Mouse (Mus musculus): ENCODE results near the gene Hsdl1. TPM values are rescaled to one million over a fixed set of nuclear protein-coding genes. Genes with fewer than 3 reads are reported as not detected.

Gene Hsdl1
- polyA plus RNA-seq (2012; ENCODE audit: insufficient read depth, insufficient read length, missing spikeins), result 7.8 and 9.6 TPM in 2 replicates

DNA sequence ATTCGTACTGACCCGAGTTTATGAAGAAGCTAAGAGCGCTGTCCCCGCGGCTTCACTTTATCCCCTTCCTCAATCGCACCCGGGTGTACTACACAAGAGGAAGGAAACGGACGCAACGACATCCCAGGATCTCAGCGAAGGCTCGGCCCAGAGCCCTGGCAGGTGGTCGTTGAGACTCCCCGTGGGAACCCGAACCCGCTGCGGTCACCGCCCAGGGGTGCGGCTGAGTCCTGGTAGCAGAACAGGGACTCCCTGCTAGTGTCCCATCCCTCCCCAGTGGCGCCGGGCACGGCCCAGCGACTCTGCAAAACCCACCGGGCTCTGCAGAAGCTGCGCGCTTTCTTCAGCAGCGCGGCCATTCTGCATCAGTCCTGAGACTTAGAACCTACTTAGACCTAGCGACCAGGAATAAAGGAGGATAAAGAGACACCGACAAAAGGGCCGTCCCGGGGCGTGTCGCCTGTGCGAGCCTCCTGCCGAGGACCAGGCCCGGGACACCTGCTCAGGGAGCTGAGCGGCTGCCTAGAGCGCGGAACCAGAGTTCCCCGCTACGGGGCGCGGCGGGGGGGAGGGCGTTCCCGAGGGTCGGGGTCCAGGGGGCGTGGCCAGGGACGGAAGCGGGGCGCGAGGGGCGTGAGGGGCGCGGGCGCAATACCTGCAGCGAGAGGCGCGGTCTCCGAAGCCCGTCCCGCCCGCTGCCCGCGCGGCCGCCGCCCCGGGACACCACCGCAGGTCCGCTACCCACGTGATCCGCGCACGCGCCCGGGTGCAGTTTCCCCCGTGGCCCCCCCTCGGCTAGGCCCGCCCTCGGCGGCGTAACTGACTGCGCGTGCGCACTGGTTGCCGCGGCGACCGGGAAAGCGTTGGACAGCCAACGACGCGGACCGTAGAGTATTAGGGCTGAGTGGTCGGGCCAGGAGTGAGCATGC is at the start of gene Hsdl1, which contains the start of gene Dnaaf1:
TSS of gene Hsdl1 (minus strand) at position 747 of the 929 bp plus-strand sequence.
TSS of gene Dnaaf1 (plus strand) at position 799 of the 929 bp plus-strand sequence.
- Histone ChIP-seq H3K4me1 (ENCODE audit: control insufficient read depth, insufficient read depth, insufficient read length, low read length) (no peaks in the 10 kb centered on the region), H3K4me3 (ENCODE audit: insufficient read depth, low read depth, low read length) (peak within 1 kb of the TSS; percentile 96), H3K27ac (replicated peaks; ENCODE audit: low read depth, low read length) (no peak within 1 kb of the TSS)

DNA sequence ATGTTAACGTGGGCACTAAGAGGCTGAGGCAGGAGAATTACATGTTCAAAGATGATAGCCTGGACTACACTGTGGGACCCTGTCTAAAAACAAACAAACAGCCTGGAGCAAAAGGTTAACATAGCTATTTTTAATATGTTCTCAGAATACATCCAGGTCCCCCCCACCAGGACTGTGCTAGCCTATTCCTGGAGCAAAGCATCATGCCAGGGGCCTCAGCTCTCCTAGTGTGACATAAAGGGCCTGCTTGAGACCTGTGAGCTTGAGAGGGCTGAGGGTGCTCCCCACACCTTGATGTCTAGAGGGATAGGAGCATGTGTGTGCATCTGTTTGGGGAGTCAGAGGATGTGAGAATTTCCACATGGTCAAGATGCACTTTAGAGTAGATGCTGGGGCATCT is 48.8 kb upstream of the Hsdl1 start:
- Histone ChIP-seq H3K4me1 (ENCODE audit: control insufficient read depth, insufficient read depth, insufficient read length, low read length) (no peaks in the 10 kb centered on the region), H3K4me3 (ENCODE audit: insufficient read depth, low read depth, low read length) (no peak overlapping the region), H3K27ac (replicated peaks; ENCODE audit: low read depth, low read length) (no peak overlapping the region)

GRCm38 (mm10) chr8:119623061-119623460 is 48.1 kb upstream of the Hsdl1 start:
- no peak overlapping the region for H3K27ac ChIP-seq (replicated peaks; ENCODE audit: low read depth, low read length)
- no peaks in the 10 kb centered on the region for H3K4me1 ChIP-seq (ENCODE audit: control insufficient read depth, insufficient read depth, insufficient read length, low read length)

GRCm38 (mm10) chr8:119622555-119622954 is 47.6 kb upstream of the Hsdl1 start:
- no peak overlapping the region for H3K4me3 ChIP-seq (ENCODE audit: insufficient read depth, low read depth, low read length)

More at GRCm38 (mm10) chr8:119623061-119623460, 48.1 kb upstream of the Hsdl1 start:
- no peak overlapping the region for H3K4me3 ChIP-seq (ENCODE audit: insufficient read depth, low read depth, low read length)

GRCm38 (mm10) chr8:119620848-119621465 is 46.0 kb upstream of the Hsdl1 start:
- no peak overlapping the region for H3K4me3 ChIP-seq (ENCODE audit: insufficient read depth, low read depth, low read length)
- H3K27ac ChIP-seq (replicated peaks; ENCODE audit: low read depth, low read length), result no peak overlapping the region
- H3K4me1 ChIP-seq (ENCODE audit: control insufficient read depth, insufficient read depth, insufficient read length, low read length), result peaks cover 9% of the 10 kb centered on the region

More at GRCm38 (mm10) chr8:119622555-119622954, 47.6 kb upstream of the Hsdl1 start:
- H3K4me1 ChIP-seq (ENCODE audit: control insufficient read depth, insufficient read depth, insufficient read length, low read length), result no peaks in the 10 kb centered on the region
- H3K27ac ChIP-seq (replicated peaks; ENCODE audit: low read depth, low read length), result no peak overlapping the region

DNA sequence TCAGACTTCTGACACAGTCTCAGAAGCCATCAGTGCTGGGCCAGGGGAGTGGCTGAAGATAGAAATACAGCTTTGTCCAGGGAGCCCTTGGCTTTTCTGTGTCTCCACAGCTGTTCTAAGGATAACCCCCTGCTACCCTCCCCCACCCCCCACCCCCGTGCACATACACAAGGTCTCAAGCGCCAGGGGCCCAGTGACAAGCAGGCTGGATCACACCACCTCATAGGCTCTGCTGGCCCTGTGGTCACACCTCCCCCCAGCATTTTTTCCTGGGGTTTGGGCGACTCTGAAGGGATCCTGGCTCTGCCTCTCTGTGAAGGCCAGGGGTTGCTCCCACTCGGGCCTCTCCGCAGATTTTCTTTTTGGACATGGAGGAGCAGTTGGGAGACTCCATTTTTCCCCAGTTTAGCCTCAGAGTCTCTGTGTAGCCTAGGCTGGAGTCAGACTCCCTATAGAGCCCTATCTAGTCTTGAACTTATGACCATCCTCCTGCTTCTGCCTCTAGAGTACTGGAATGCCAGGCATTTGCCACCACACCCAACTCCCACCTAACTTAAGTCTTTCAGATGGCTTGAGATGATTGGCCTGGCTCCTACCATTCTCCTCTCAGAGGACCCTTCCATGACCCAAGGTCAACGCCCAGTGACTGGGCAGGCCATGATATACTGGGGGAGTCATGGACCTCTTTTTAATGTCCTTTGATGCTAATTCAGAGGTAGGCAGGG is 45.3 kb upstream of the Hsdl1 start:
- peaks cover 9% of the 10 kb centered on the region for H3K4me1 ChIP-seq (ENCODE audit: control insufficient read depth, insufficient read depth, insufficient read length, low read length)
- no peak overlapping the region for H3K27ac ChIP-seq (replicated peaks; ENCODE audit: low read depth, low read length)
- no peak overlapping the region for H3K4me3 ChIP-seq (ENCODE audit: insufficient read depth, low read depth, low read length)

GRCm38 (mm10) chr8:119618887-119619286 is 43.9 kb upstream of the Hsdl1 start:
- H3K4me1 ChIP-seq (ENCODE audit: control insufficient read depth, insufficient read depth, insufficient read length, low read length), result peaks cover 9% of the 10 kb centered on the region
- no peak overlapping the region for H3K27ac ChIP-seq (replicated peaks; ENCODE audit: low read depth, low read length)
- H3K4me3 ChIP-seq (ENCODE audit: insufficient read depth, low read depth, low read length), result no peak overlapping the region

DNA sequence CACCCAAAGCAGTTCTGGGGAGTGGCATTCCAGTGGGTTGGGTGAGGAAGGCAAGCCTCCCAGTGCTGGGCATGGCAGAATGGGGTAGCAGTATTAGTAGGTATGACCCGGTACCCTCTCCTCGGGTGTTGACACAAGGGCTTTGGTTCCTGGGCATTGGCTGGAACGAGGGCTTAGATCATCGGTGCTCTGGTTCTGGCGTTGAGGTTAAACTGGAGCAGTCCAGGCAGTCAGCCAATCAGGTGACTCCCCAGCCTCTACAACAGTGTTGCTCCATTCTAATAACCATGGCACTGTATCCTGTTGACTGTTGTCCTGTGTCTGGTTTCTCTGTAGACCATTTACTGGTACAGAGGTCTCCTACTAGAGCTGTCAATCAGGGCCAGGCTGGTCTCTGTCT is 42.6 kb upstream of the Hsdl1 start:
- H3K4me1 ChIP-seq (ENCODE audit: control insufficient read depth, insufficient read depth, insufficient read length, low read length), result peaks cover 9% of the 10 kb centered on the region
- H3K27ac ChIP-seq (replicated peaks; ENCODE audit: low read depth, low read length), result peak overlapping the region; percentile 88
- H3K4me3 ChIP-seq (ENCODE audit: insufficient read depth, low read depth, low read length), result no peak overlapping the region

DNA sequence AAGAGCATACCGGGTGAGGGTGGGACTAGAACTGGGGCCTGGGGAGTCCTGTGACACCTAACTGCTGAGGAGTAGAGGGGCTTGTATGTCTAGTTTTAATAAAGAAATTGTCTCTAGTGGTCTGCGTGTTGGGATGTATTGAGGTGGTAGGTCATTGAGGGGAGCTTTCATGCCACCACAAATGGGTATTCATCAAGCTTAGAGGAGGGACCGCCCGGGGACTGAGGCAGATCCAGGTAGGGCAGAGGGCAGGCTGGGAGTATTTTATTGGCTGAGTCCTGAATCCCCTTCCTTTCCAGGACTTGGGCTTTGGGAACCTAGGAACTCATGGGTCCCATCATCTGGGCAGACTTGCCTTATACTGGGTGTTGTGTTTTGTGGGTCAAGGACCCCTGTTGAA is 41.8 kb upstream of the Hsdl1 start:
- peaks cover 9% of the 10 kb centered on the region for H3K4me1 ChIP-seq (ENCODE audit: control insufficient read depth, insufficient read depth, insufficient read length, low read length)
- 0 out of 2 replicates have a peak overlapping the region, but pooled peaks have one; percentile 88 for H3K27ac ChIP-seq (replicated peaks; ENCODE audit: low read depth, low read length)
- H3K4me3 ChIP-seq (ENCODE audit: insufficient read depth, low read depth, low read length), result no peak overlapping the region

DNA sequence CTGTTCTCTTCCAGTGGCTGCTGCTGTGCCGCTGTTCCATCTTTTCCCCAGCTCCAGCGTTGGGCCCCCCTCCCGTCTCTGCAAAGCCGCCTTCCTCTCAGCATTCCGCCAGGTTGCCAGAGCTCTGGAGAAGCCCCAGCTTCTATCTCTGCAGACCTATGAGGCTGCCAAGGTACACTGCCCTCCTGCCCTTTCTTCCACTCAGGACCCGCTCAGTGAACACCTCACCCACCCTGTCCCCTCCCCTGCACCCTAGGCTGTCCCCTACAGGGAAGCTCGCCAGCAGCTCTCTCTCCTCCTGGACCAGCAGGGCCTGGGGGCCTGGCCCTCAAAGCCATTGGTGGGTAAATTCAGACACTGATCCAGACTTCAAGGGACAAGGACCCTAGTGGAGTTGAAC is 41.4 kb upstream of the Hsdl1 start:
- Histone ChIP-seq H3K4me3 (ENCODE audit: insufficient read depth, low read depth, low read length) (no peak overlapping the region), H3K4me1 (ENCODE audit: control insufficient read depth, insufficient read depth, insufficient read length, low read length) (peaks cover 9% of the 10 kb centered on the region), H3K27ac (replicated peaks; ENCODE audit: low read depth, low read length) (no peak overlapping the region)

GRCm38 (mm10) chr8:119615096-119615495 is 40.1 kb upstream of the Hsdl1 start:
- H3K4me1 ChIP-seq (ENCODE audit: control insufficient read depth, insufficient read depth, insufficient read length, low read length), result peaks cover 9% of the 10 kb centered on the region
- H3K27ac ChIP-seq (replicated peaks; ENCODE audit: low read depth, low read length), result no peak overlapping the region
- no peak overlapping the region for H3K4me3 ChIP-seq (ENCODE audit: insufficient read depth, low read depth, low read length)

DNA sequence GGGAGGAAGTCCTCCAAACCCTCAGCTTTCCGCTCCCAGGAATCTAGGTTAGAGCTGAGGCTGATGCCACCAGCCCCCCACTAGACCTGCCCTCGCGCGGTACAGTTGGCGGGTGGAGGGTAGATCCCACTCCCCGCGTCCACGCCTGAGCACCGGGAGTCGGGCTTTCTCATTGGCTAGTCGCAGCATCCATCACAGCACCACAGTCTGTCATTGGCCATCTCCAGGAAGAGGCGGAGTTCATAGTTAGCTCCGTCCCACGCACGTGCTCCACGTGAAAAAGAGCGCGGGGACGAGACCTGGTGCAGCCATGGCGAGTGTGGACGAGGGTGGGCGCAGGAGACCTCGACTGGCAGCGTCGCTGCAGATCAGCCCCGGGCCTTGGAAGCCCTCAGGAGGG is 37.5 kb upstream of the Hsdl1 start, which contains the start of gene Adad2:
TSS of gene Adad2 (plus strand) at position 277 of the 400 bp plus-strand sequence.
- Histone ChIP-seq H3K27ac (replicated peaks; ENCODE audit: low read depth, low read length) (no peak within 1 kb of the TSS), H3K4me1 (ENCODE audit: control insufficient read depth, insufficient read depth, insufficient read length, low read length) (peaks cover 9% of the 10 kb centered on the region), H3K4me3 (ENCODE audit: insufficient read depth, low read depth, low read length) (no peak within 1 kb of the TSS)

DNA sequence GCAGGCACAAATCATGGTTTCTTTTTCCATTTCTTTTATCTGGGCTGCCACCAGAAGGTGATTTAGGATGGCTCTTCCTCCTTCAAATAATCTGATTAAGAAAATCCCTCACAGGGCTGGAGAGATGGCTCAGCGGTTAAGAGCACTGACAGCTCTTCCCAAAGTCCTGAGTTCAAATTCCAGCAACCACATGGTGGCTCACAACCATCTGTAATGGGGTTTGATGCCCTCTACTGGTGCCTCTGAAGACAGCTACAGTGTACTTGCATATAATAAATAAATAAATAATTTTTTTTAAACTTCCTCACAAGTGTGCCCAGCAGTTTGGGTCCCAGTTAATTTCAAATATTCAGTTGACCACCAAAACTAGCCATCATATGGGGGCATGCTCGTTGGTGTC is 31.2 kb upstream of the Hsdl1 start:
- Histone ChIP-seq H3K4me3 (ENCODE audit: insufficient read depth, low read depth, low read length) (no peak overlapping the region), H3K4me1 (ENCODE audit: control insufficient read depth, insufficient read depth, insufficient read length, low read length) (no peaks in the 10 kb centered on the region), H3K27ac (replicated peaks; ENCODE audit: low read depth, low read length) (no peak overlapping the region)

DNA sequence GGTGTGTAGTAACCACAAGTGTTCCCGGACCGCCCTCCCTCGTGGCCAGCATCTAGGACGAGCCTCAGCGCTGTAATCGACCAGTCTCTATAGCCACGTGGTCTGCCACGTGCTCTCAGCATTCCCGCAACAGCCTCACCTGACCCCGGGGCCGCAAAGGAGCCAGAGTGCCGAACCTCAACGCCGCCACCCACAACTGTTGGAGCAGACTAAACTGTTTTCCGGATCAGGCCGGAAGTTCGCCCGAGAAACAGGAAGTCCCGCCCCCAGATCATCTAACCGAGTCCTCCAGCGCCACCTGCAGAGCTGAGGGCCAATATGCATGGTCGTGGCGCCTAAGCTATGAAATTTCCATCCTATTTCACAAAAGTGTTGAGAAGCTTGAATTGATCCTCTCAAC is 30.0 kb upstream of the Hsdl1 start, which contains the start of gene Taf1c:
TSS of gene Taf1c (minus strand) at position 227 of the 400 bp plus-strand sequence.
- H3K27ac ChIP-seq (replicated peaks; ENCODE audit: low read depth, low read length), result peak within 1 kb of the TSS; percentile 40
- H3K4me3 ChIP-seq (ENCODE audit: insufficient read depth, low read depth, low read length), result peak within 1 kb of the TSS; percentile 74
- H3K4me1 ChIP-seq (ENCODE audit: control insufficient read depth, insufficient read depth, insufficient read length, low read length), result no peaks in the 10 kb centered on the region

- Histone ChIP-seq H3K4me1 (ENCODE audit: control insufficient read depth, insufficient read depth, insufficient read length, low read length) (no peaks in the 10 kb centered on the region), H3K27ac (replicated peaks; ENCODE audit: low read depth, low read length) (no peak overlapping the region), H3K4me3 (ENCODE audit: insufficient read depth, low read depth, low read length) (peak overlapping the region; percentile 74)
These were observed 29.4 kb upstream of the Hsdl1 start for GRCm38 (mm10) chr8:119604398-119604803.

All from brown adipose tissue, adult 24 weeks (tissue).